Mouse (Mus musculus): ENCODE measurements at regions not wholly inside any gene's neighbourhood (a gene's known extent, or its start where the extent isn't known, plus 50 kb on each side); places are given as distances from the start of the nearest gene placed in this dataset.
"Not testable (repeated sequence)": the region's sequence is repeated elsewhere in the genome, so short reads cannot be mapped to it uniquely, and the experiment has no call there.

- no peak for ATAC-seq (replicated peaks; ENCODE audit: extremely low read depth, insufficient read depth, low FRiP score)
- WGBS, result 72% methylated on average over 3 of the region's 3 CpGs
- Histone ChIP-seq H3K36me3 (ENCODE audit: control insufficient read depth, insufficient read depth) (no peaks in the 10 kb centered on the region), H3K27ac (ENCODE audit: low read length) (no peak overlapping the region), H3K9ac (ENCODE audit: low read length) (no peak overlapping the region), H3K9me3 (replicated peaks; ENCODE audit: control insufficient read depth, low read length) (no peaks in the 10 kb centered on the region), H3K27me3 (ENCODE audit: control insufficient read depth, insufficient read depth, low read length) (no peaks in the 10 kb centered on the region), H3K4me1 (ENCODE audit: control insufficient read depth, insufficient read depth, low read length) (no peaks in the 10 kb centered on the region), H3K4me3 (ENCODE audit: low read length) (no peak overlapping the region), H3K4me2 (ENCODE audit: low read depth, low read length) (no peak overlapping the region)
Measured at GRCm38 (mm10) chr10:14311962-14312361, 233.5 kb downstream of the Adgrg6 start.

- H3K27ac ChIP-seq (ENCODE audit: low read length), result no peak overlapping the region
- H3K36me3 ChIP-seq (ENCODE audit: control insufficient read depth, insufficient read depth), result no peaks in the 10 kb centered on the region
- H3K4me3 ChIP-seq (ENCODE audit: low read length), result no peak overlapping the region
- no peak for ATAC-seq (replicated peaks; ENCODE audit: extremely low read depth, insufficient read depth, low FRiP score)
- no peak overlapping the region for H3K9ac ChIP-seq (ENCODE audit: low read length)
- 54% methylated on average over 3 of the region's 3 CpGs for WGBS
- no peaks in the 10 kb centered on the region for H3K27me3 ChIP-seq (ENCODE audit: control insufficient read depth, insufficient read depth, low read length)
- H3K4me2 ChIP-seq (ENCODE audit: low read depth, low read length), result no peak overlapping the region
- no peaks in the 10 kb centered on the region for H3K4me1 ChIP-seq (ENCODE audit: control insufficient read depth, insufficient read depth, low read length)
- H3K9me3 ChIP-seq (replicated peaks; ENCODE audit: control insufficient read depth, low read length), result no peaks in the 10 kb centered on the region
Measured at GRCm38 (mm10) chr10:14306811-14307210, 238.6 kb downstream of the Adgrg6 start.

DNA sequence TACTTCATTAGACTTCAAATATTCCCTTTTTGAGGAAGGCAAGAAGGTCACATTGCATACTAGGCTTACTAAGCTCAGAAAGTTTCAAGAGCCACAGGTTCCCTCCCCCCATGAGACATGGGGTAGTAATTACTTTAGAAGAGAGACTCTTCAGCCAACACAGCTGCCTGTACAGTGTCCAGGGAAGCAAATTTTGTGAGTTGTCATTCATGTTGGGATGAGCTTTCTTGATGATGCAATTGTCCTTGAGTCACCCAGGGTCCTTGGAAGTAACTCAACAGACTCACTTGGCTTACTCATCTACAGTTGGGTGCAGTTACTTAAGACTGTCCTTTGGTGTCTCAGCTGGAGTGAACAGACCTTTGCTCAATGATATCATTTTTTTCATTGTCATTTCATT, 242.0 kb downstream of the Adgrg6 start:
- H3K27ac ChIP-seq (ENCODE audit: low read length), result no peak overlapping the region
- no peak overlapping the region for H3K4me2 ChIP-seq (ENCODE audit: low read depth, low read length)
- no peaks in the 10 kb centered on the region for H3K36me3 ChIP-seq (ENCODE audit: control insufficient read depth, insufficient read depth)
- no peaks in the 10 kb centered on the region for H3K9me3 ChIP-seq (replicated peaks; ENCODE audit: control insufficient read depth, low read length)
- ATAC-seq (replicated peaks; ENCODE audit: extremely low read depth, insufficient read depth, low FRiP score), result no peak
- no peaks in the 10 kb centered on the region for H3K27me3 ChIP-seq (ENCODE audit: control insufficient read depth, insufficient read depth, low read length)
- no peaks in the 10 kb centered on the region for H3K4me1 ChIP-seq (ENCODE audit: control insufficient read depth, insufficient read depth, low read length)
- H3K9ac ChIP-seq (ENCODE audit: low read length), result no peak overlapping the region
- no peak overlapping the region for H3K4me3 ChIP-seq (ENCODE audit: low read length)

- Histone ChIP-seq H3K4me3 (ENCODE audit: low read length) (no peak overlapping the region), H3K36me3 (ENCODE audit: control insufficient read depth, insufficient read depth) (no peaks in the 10 kb centered on the region), H3K27me3 (ENCODE audit: control insufficient read depth, insufficient read depth, low read length) (no peaks in the 10 kb centered on the region), H3K27ac (ENCODE audit: low read length) (no peak overlapping the region), H3K4me2 (ENCODE audit: low read depth, low read length) (no peak overlapping the region), H3K4me1 (ENCODE audit: control insufficient read depth, insufficient read depth, low read length) (no peaks in the 10 kb centered on the region), H3K9me3 (replicated peaks; ENCODE audit: control insufficient read depth, low read length) (no peaks in the 10 kb centered on the region), H3K9ac (ENCODE audit: low read length) (no peak overlapping the region)
- ATAC-seq (replicated peaks; ENCODE audit: extremely low read depth, insufficient read depth, low FRiP score), result no peak
- WGBS, result 72% methylated on average over 4 of the region's 4 CpGs
Measured at GRCm38 (mm10) chr10:14296147-14296546, 249.3 kb downstream of the Adgrg6 start.

- not testable (repeated sequence) for H3K9ac ChIP-seq (ENCODE audit: low read length); H3K4me2 ChIP-seq (ENCODE audit: low read depth, low read length); H3K27me3 ChIP-seq (ENCODE audit: control insufficient read depth, insufficient read depth, low read length); H3K36me3 ChIP-seq (ENCODE audit: control insufficient read depth, insufficient read depth); ATAC-seq (replicated peaks; ENCODE audit: extremely low read depth, insufficient read depth, low FRiP score); H3K27ac ChIP-seq (ENCODE audit: low read length); H3K4me1 ChIP-seq (ENCODE audit: control insufficient read depth, insufficient read depth, low read length); H3K9me3 ChIP-seq (replicated peaks; ENCODE audit: control insufficient read depth, low read length); H3K4me3 ChIP-seq (ENCODE audit: low read length)
- 72% methylated on average over 8 of the region's 8 CpGs for whole genome bisulfite sequencing
Measured at GRCm38 (mm10) chr10:14292701-14293100, 252.8 kb downstream of the Adgrg6 start.

DNA sequence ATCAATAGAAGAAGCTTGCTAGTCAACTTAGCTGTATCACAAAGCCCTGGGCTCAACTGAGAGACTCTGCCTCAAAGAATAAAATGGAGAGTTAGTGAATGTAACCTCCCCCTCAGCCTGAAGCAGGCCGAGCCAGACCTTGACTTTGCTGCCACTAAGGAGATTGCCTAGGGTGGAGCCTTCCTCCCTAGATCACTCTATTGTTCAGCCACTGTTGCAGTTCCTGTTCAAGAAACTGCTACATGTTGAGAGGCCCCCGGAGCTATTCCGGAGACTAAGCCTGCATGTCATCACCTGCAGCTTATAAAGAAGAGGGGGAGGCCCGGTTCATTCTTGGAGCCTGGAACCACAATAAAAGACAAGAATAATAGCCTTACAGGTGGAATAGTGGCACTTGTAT, 257.9 kb downstream of the Adgrg6 start:
- Histone ChIP-seq H3K4me3 (ENCODE audit: low read length) (no peak overlapping the region), H3K27ac (ENCODE audit: low read length) (no peak overlapping the region), H3K27me3 (ENCODE audit: control insufficient read depth, insufficient read depth, low read length) (no peaks in the 10 kb centered on the region), H3K9me3 (replicated peaks; ENCODE audit: control insufficient read depth, low read length) (no peaks in the 10 kb centered on the region), H3K36me3 (ENCODE audit: control insufficient read depth, insufficient read depth) (no peaks in the 10 kb centered on the region), H3K4me1 (ENCODE audit: control insufficient read depth, insufficient read depth, low read length) (no peaks in the 10 kb centered on the region), H3K4me2 (ENCODE audit: low read depth, low read length) (no peak overlapping the region), H3K9ac (ENCODE audit: low read length) (no peak overlapping the region)
- WGBS, result 55% methylated on average over 4 of the region's 4 CpGs
- ATAC-seq (replicated peaks; ENCODE audit: extremely low read depth, insufficient read depth, low FRiP score), result no peak

DNA sequence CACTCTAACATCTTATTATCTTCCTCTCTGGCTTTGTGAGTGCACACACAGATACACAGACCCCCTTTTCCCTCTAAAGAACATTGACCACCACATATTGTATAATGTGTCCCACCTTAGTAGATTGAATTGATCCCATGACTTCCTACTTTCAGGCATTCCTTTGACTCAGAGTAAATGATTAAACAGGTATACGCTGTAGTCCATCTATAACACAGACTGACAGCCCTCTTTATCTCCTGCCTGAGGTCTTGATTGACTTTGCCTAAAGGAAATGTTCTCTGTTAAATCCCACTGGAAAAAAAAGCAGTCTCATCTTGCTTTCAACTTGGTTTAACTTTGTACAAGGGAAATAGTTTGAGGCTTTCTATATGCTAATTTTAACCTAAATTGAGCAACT, 268.8 kb downstream of the Adgrg6 start:
- no peak for ATAC-seq (replicated peaks; ENCODE audit: extremely low read depth, insufficient read depth, low FRiP score)
- 76% methylated on average over 1 of the region's 1 CpGs for whole genome bisulfite sequencing

DNA sequence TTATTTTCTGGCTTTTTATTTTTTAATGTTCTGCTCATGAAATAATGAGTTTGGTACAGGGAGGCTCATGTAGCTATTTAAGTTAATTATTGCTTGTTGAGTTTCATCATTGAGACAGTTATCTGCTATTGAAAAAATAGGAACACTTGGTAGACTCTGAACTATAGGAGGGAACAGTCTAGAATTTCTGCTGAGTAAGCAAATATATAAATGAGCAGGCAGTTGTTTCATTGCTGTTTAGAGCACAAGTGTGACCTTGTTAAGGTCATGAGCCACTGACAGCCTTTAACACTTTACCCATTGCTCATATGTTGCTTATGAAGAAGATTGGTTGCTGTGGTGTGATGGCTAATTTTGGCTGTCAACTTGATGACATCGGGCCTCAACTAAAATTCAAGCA, 270.0 kb downstream of the Adgrg6 start:
- Histone ChIP-seq H3K9ac (ENCODE audit: low read length) (no peak overlapping the region), H3K9me3 (replicated peaks; ENCODE audit: control insufficient read depth, low read length) (no peaks in the 10 kb centered on the region), H3K27ac (ENCODE audit: low read length) (no peak overlapping the region), H3K36me3 (ENCODE audit: control insufficient read depth, insufficient read depth) (no peaks in the 10 kb centered on the region), H3K4me2 (ENCODE audit: low read depth, low read length) (no peak overlapping the region), H3K4me1 (ENCODE audit: control insufficient read depth, insufficient read depth, low read length) (no peaks in the 10 kb centered on the region), H3K27me3 (ENCODE audit: control insufficient read depth, insufficient read depth, low read length) (no peaks in the 10 kb centered on the region), H3K4me3 (ENCODE audit: low read length) (no peak overlapping the region)
- no peak for ATAC-seq (replicated peaks; ENCODE audit: extremely low read depth, insufficient read depth, low FRiP score)
- 82% methylated on average over 1 of the region's 1 CpGs for WGBS

More for the DNA sequence above, 268.8 kb downstream of the Adgrg6 start:
- H3K4me2 ChIP-seq (ENCODE audit: low read depth, low read length), result no peak overlapping the region
- no peak overlapping the region for H3K4me3 ChIP-seq (ENCODE audit: low read length)
- no peak overlapping the region for H3K27ac ChIP-seq (ENCODE audit: low read length)
- no peaks in the 10 kb centered on the region for H3K4me1 ChIP-seq (ENCODE audit: control insufficient read depth, insufficient read depth, low read length)
- H3K27me3 ChIP-seq (ENCODE audit: control insufficient read depth, insufficient read depth, low read length), result no peaks in the 10 kb centered on the region
- no peaks in the 10 kb centered on the region for H3K9me3 ChIP-seq (replicated peaks; ENCODE audit: control insufficient read depth, low read length)
- H3K9ac ChIP-seq (ENCODE audit: low read length), result no peak overlapping the region
- no peaks in the 10 kb centered on the region for H3K36me3 ChIP-seq (ENCODE audit: control insufficient read depth, insufficient read depth)

GRCm38 (mm10) chr10:14270008-14270407, 275.5 kb downstream of the Adgrg6 start:
- H3K27me3 ChIP-seq (ENCODE audit: control insufficient read depth, insufficient read depth, low read length), result no peaks in the 10 kb centered on the region
- no peaks in the 10 kb centered on the region for H3K4me1 ChIP-seq (ENCODE audit: control insufficient read depth, insufficient read depth, low read length)
- no peak overlapping the region for H3K4me2 ChIP-seq (ENCODE audit: low read depth, low read length)
- no peak overlapping the region for H3K9ac ChIP-seq (ENCODE audit: low read length)
- H3K36me3 ChIP-seq (ENCODE audit: control insufficient read depth, insufficient read depth), result no peaks in the 10 kb centered on the region
- no peaks in the 10 kb centered on the region for H3K9me3 ChIP-seq (replicated peaks; ENCODE audit: control insufficient read depth, low read length)
- no peak for ATAC-seq (replicated peaks; ENCODE audit: extremely low read depth, insufficient read depth, low FRiP score)
- 34% methylated on average over 4 of the region's 4 CpGs for WGBS
- no peak overlapping the region for H3K4me3 ChIP-seq (ENCODE audit: low read length)
- no peak overlapping the region for H3K27ac ChIP-seq (ENCODE audit: low read length)

DNA sequence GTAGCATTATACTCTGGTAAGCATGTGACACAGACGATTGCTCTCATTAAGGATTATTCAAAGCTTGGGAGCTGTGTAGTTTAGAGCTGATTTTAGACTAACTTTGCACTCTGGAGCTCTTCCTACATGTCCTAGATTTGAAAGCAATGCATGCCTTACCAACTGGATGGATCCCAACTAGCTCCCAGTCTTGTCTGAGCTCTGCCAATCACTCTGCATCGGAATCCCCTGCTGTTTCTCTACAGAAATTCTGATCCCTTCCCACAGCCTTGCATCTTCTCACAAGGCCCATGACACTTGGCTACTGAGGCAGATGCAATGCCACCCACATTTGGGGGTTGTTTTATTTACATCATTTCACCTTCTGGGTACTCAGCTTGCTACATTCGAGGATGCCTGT, 277.8 kb downstream of the Adgrg6 start:
- Histone ChIP-seq H3K36me3 (ENCODE audit: control insufficient read depth, insufficient read depth) (no peaks in the 10 kb centered on the region), H3K4me1 (ENCODE audit: control insufficient read depth, insufficient read depth, low read length) (no peaks in the 10 kb centered on the region), H3K9ac (ENCODE audit: low read length) (no peak overlapping the region), H3K9me3 (replicated peaks; ENCODE audit: control insufficient read depth, low read length) (no peaks in the 10 kb centered on the region), H3K4me3 (ENCODE audit: low read length) (no peak overlapping the region), H3K27ac (ENCODE audit: low read length) (no peak overlapping the region), H3K4me2 (ENCODE audit: low read depth, low read length) (no peak overlapping the region), H3K27me3 (ENCODE audit: control insufficient read depth, insufficient read depth, low read length) (no peaks in the 10 kb centered on the region)
- ATAC-seq (replicated peaks; ENCODE audit: extremely low read depth, insufficient read depth, low FRiP score), result no peak
- 69% methylated on average over 3 of the region's 3 CpGs for WGBS
